Mouse (Mus musculus): ENCODE data around the gene Prickle2. TPM values are rescaled to one million over a fixed set of nuclear protein-coding genes. Genes with fewer than 3 reads are reported as not detected.

Prickle2 gene
- polyA plus RNA-seq, 1 experiment from 2014 or later = 7.0 TPM

DNA sequence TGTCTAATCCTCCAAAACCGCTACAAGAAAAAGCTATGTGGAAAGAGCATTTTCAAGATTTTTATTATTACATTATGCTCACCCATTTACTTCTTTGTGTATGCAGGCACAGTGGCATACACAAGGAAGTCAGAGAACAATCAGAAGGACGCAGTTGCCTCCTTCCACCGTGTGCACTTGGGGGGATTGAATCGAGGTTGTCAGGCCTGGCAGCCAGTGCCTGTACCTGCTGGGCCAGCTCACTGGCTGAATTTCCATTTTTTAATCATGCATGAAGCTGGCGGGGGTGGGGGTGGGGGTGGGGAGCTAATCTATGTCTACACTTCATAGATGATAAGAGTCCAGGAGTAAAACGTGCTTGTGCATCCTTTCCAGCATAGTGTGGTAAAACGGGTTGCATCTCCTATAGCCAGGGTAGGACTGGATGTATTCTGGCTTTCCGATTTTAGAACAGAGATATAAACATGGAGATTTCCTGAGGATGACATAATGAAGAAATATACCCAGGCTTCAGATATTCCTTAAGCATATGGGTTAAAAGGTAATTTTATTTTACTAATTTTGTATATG lies 78.8 kb downstream of the Prickle2 start:
- H3K9me3 ChIP-seq (ENCODE audit: control insufficient read depth, low read length) = no peaks in the 10 kb centered on the region
- 73% methylated on average over 8 of the region's 8 CpGs for WGBS
- no peaks in the 10 kb centered on the region for H3K4me1 ChIP-seq (ENCODE audit: control insufficient read depth, insufficient read depth, low read length)
- no peak overlapping the region for H3K27ac ChIP-seq (ENCODE audit: low read depth, low read length)
- H3K9ac ChIP-seq (ENCODE audit: low read length) = no peak overlapping the region
- H3K27me3 ChIP-seq (ENCODE audit: control insufficient read depth, insufficient read depth, low read length) = no peaks in the 10 kb centered on the region
- H3K4me2 ChIP-seq (ENCODE audit: low read depth) = no peak overlapping the region
- no peaks in the 10 kb centered on the region for H3K36me3 ChIP-seq (ENCODE audit: control insufficient read depth, insufficient read depth, low read length)
- DNase-seq (ENCODE audit: low spot score) = no peak
- H3K4me3 ChIP-seq (ENCODE audit: low read depth, low read length) = no peak overlapping the region
- no peak for ATAC-seq (ENCODE audit: insufficient read depth, low FRiP score, low TSS enrichment)

DNA sequence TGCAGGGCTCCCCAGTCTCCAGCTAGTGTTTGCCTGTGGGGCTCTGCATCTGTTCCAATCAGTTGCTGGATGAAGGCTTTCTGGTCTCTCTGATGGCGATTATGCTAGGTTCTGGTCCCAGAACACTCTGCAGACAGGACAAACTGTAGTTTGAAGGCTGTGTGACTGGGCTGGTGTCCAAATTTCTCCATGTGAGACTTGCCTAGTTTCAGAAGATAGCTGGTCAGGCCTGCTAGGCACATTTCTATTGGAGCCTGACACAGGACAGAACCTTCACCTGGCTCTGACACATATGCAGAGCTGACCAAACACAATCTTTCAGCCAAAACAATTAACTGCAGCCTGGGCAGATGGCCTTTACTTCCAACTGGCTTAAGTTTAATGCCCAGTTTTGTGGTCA lies 80.0 kb downstream of the Prickle2 start:
- Histone ChIP-seq H3K9me3 (ENCODE audit: control insufficient read depth, low read length) (no peaks in the 10 kb centered on the region), H3K4me1 (ENCODE audit: control insufficient read depth, insufficient read depth, low read length) (no peaks in the 10 kb centered on the region), H3K4me2 (ENCODE audit: low read depth) (no peak overlapping the region), H3K27me3 (ENCODE audit: control insufficient read depth, insufficient read depth, low read length) (no peaks in the 10 kb centered on the region), H3K4me3 (ENCODE audit: low read depth, low read length) (no peak overlapping the region), H3K9ac (ENCODE audit: low read length) (no peak overlapping the region), H3K36me3 (ENCODE audit: control insufficient read depth, insufficient read depth, low read length) (no peaks in the 10 kb centered on the region), H3K27ac (ENCODE audit: low read depth, low read length) (no peak overlapping the region)
- ATAC-seq (ENCODE audit: insufficient read depth, low FRiP score, low TSS enrichment) = no peak
- DNase-seq (ENCODE audit: low spot score) = no peak
- 65% methylated on average over 1 of the region's 1 CpGs for WGBS

DNA sequence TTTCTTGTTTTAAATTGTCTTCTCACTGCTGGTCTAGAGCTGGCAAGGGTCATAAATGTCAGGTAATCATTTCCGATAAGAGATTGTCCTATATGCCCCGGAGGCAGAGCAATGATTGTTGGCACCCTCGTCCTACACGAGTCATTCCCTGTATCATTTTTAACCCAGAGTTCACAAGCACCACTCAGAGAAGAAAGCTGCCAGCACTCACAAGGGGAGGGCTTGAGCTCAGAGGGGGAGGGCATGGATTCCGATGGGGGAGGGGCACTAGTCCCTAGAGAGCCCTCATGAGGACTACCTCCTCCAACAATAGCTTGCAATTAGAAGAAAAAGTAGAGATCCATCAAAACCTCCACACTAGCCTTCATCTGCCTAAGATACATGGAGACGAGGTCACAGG lies 81.6 kb downstream of the Prickle2 start:
- DNase-seq (ENCODE audit: low spot score) (no peak), ATAC-seq (ENCODE audit: insufficient read depth, low FRiP score, low TSS enrichment) (no peak)
- Histone ChIP-seq H3K9me3 (ENCODE audit: control insufficient read depth, low read length) (no peaks in the 10 kb centered on the region), H3K27ac (ENCODE audit: low read depth, low read length) (no peak overlapping the region), H3K9ac (ENCODE audit: low read length) (no peak overlapping the region), H3K4me3 (ENCODE audit: low read depth, low read length) (no peak overlapping the region), H3K4me1 (ENCODE audit: control insufficient read depth, insufficient read depth, low read length) (no peaks in the 10 kb centered on the region), H3K4me2 (ENCODE audit: low read depth) (no peak overlapping the region), H3K36me3 (ENCODE audit: control insufficient read depth, insufficient read depth, low read length) (no peaks in the 10 kb centered on the region), H3K27me3 (ENCODE audit: control insufficient read depth, insufficient read depth, low read length) (no peaks in the 10 kb centered on the region)
- 68% methylated on average over 6 of the region's 6 CpGs for WGBS

- Histone ChIP-seq H3K4me1 (ENCODE audit: control insufficient read depth, insufficient read depth, low read length) (no peaks in the 10 kb centered on the region), H3K9me3 (ENCODE audit: control insufficient read depth, low read length) (no peaks in the 10 kb centered on the region), H3K27ac (ENCODE audit: low read depth, low read length) (no peak overlapping the region), H3K36me3 (ENCODE audit: control insufficient read depth, insufficient read depth, low read length) (no peaks in the 10 kb centered on the region), H3K4me2 (ENCODE audit: low read depth) (no peak overlapping the region), H3K4me3 (ENCODE audit: low read depth, low read length) (no peak overlapping the region), H3K9ac (ENCODE audit: low read length) (no peak overlapping the region), H3K27me3 (ENCODE audit: control insufficient read depth, insufficient read depth, low read length) (no peaks in the 10 kb centered on the region)
- DNase-seq (ENCODE audit: low spot score) = no peak
- 75% methylated on average over 2 of the region's 2 CpGs for WGBS
- ATAC-seq (ENCODE audit: insufficient read depth, low FRiP score, low TSS enrichment) = no peak
These were observed 88.8 kb downstream of the Prickle2 start for GRCm38 (mm10) chr6:92617183-92617582.

GRCm38 (mm10) chr6:92614771-92615170 lies 91.2 kb downstream of the Prickle2 start:
- Histone ChIP-seq H3K9me3 (ENCODE audit: control insufficient read depth, low read length) (no peaks in the 10 kb centered on the region), H3K27ac (ENCODE audit: low read depth, low read length) (no peak overlapping the region), H3K4me1 (ENCODE audit: control insufficient read depth, insufficient read depth, low read length) (no peaks in the 10 kb centered on the region), H3K9ac (ENCODE audit: low read length) (no peak overlapping the region), H3K4me2 (ENCODE audit: low read depth) (no peak overlapping the region), H3K4me3 (ENCODE audit: low read depth, low read length) (no peak overlapping the region), H3K36me3 (ENCODE audit: control insufficient read depth, insufficient read depth, low read length) (no peaks in the 10 kb centered on the region), H3K27me3 (ENCODE audit: control insufficient read depth, insufficient read depth, low read length) (no peaks in the 10 kb centered on the region)
- DNase-seq (ENCODE audit: low spot score) (no peak), ATAC-seq (ENCODE audit: insufficient read depth, low FRiP score, low TSS enrichment) (no peak)
- WGBS = 95% methylated on average over 3 of the region's 3 CpGs

DNA sequence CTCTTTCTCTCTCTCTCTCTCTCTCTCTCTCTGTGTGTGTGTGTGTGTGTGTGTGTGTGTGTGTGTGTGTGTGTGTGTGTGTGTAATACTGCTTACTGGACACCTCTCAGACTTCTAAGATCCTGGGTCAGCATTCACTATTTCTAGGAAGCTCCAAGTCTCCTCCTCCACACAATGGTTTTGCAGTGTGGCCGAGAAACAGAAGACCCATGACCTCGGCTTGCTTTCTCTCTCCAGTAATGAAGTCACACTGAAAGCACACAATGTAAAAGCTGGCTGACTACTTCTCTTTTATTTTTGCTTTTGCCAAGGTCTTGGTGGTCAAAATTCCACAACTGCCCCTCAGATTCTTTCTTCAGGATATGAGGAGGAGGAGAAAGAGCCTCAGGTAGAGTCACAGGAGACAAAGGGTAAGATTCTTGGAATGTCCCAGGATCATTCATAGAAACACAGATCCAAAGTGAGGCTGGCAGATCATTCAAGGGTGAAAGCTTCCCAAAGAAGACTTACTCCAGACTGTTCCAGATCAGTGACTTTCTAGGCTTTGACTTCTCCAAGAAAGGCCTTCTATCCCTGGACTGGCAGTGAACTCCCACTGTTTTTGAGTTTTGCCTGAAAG lies 93.7 kb downstream of the Prickle2 start:
- DNase-seq (ENCODE audit: low spot score) (no peak), ATAC-seq (ENCODE audit: insufficient read depth, low FRiP score, low TSS enrichment) (no peak)
- Histone ChIP-seq H3K4me3 (ENCODE audit: low read depth, low read length) (no peak overlapping the region), H3K27ac (ENCODE audit: low read depth, low read length) (no peak overlapping the region), H3K9ac (ENCODE audit: low read length) (no peak overlapping the region), H3K4me1 (ENCODE audit: control insufficient read depth, insufficient read depth, low read length) (no peaks in the 10 kb centered on the region), H3K36me3 (ENCODE audit: control insufficient read depth, insufficient read depth, low read length) (no peaks in the 10 kb centered on the region), H3K9me3 (ENCODE audit: control insufficient read depth, low read length) (no peaks in the 10 kb centered on the region), H3K27me3 (ENCODE audit: control insufficient read depth, insufficient read depth, low read length) (no peaks in the 10 kb centered on the region), H3K4me2 (ENCODE audit: low read depth) (no peak overlapping the region)
- 77% methylated on average over 2 of the region's 2 CpGs for WGBS

GRCm38 (mm10) chr6:92609682-92610235 lies 96.2 kb downstream of the Prickle2 start:
- whole genome bisulfite sequencing = 58% methylated on average over 9 of the region's 9 CpGs
- H3K4me2 ChIP-seq (ENCODE audit: low read depth) = no peak overlapping the region
- no peaks in the 10 kb centered on the region for H3K9me3 ChIP-seq (ENCODE audit: control insufficient read depth, low read length)
- H3K27me3 ChIP-seq (ENCODE audit: control insufficient read depth, insufficient read depth, low read length) = no peaks in the 10 kb centered on the region
- DNase-seq (ENCODE audit: low spot score) = no peak
- no peak overlapping the region for H3K9ac ChIP-seq (ENCODE audit: low read length)
- ATAC-seq (ENCODE audit: insufficient read depth, low FRiP score, low TSS enrichment) = no peak
- H3K4me1 ChIP-seq (ENCODE audit: control insufficient read depth, insufficient read depth, low read length) = no peaks in the 10 kb centered on the region
- H3K36me3 ChIP-seq (ENCODE audit: control insufficient read depth, insufficient read depth, low read length) = no peaks in the 10 kb centered on the region
- H3K27ac ChIP-seq (ENCODE audit: low read depth, low read length) = no peak overlapping the region
- no peak overlapping the region for H3K4me3 ChIP-seq (ENCODE audit: low read depth, low read length)

GRCm38 (mm10) chr6:92609078-92609477 lies 96.9 kb downstream of the Prickle2 start:
- Histone ChIP-seq H3K27ac (ENCODE audit: low read depth, low read length) (no peak overlapping the region), H3K4me2 (ENCODE audit: low read depth) (no peak overlapping the region), H3K4me3 (ENCODE audit: low read depth, low read length) (no peak overlapping the region), H3K27me3 (ENCODE audit: control insufficient read depth, insufficient read depth, low read length) (no peaks in the 10 kb centered on the region), H3K9ac (ENCODE audit: low read length) (no peak overlapping the region), H3K4me1 (ENCODE audit: control insufficient read depth, insufficient read depth, low read length) (no peaks in the 10 kb centered on the region), H3K9me3 (ENCODE audit: control insufficient read depth, low read length) (no peaks in the 10 kb centered on the region), H3K36me3 (ENCODE audit: control insufficient read depth, insufficient read depth, low read length) (no peaks in the 10 kb centered on the region)
- WGBS = 82% methylated on average over 3 of the region's 3 CpGs
- DNase-seq (ENCODE audit: low spot score) (no peak), ATAC-seq (ENCODE audit: insufficient read depth, low FRiP score, low TSS enrichment) (no peak)

- Histone ChIP-seq H3K9me3 (ENCODE audit: control insufficient read depth, low read length) (no peaks in the 10 kb centered on the region), H3K27me3 (ENCODE audit: control insufficient read depth, insufficient read depth, low read length) (no peaks in the 10 kb centered on the region), H3K4me2 (ENCODE audit: low read depth) (no peak overlapping the region), H3K36me3 (ENCODE audit: control insufficient read depth, insufficient read depth, low read length) (no peaks in the 10 kb centered on the region), H3K27ac (ENCODE audit: low read depth, low read length) (no peak overlapping the region), H3K4me1 (ENCODE audit: control insufficient read depth, insufficient read depth, low read length) (no peaks in the 10 kb centered on the region), H3K4me3 (ENCODE audit: low read depth, low read length) (no peak overlapping the region), H3K9ac (ENCODE audit: low read length) (no peak overlapping the region)
- no peak for DNase-seq (ENCODE audit: low spot score)
- 46% methylated on average over 2 of the region's 2 CpGs for WGBS
- no peak for ATAC-seq (ENCODE audit: insufficient read depth, low FRiP score, low TSS enrichment)
These were observed 100.8 kb downstream of the Prickle2 start for GRCm38 (mm10) chr6:92605156-92605555.

Data from neural tube, embryonic 11.5 days (tissue).